Mouse (Mus musculus) CH12.LX (cell line): Measurements from ENCODE around the gene AC134908.4. TPM values are rescaled to one million over a fixed set of nuclear protein-coding genes. Genes with fewer than 3 reads are reported as not detected.

Experiments used
- DNase-seq: peaks from one replicate; pipeline ENCODE4 v3.0.0-alpha.2; 2013; ENCODE audit errors: extremely low read depth
- H3K27ac ChIP-seq: 2 replicates; pipeline ENCODE4 v1.5.1; 2012; ENCODE audit warnings: low read depth, mild to moderate bottlenecking, control low read depth, moderate library complexity; ENCODE audit not compliant: insufficient read depth
- H3K27me3 ChIP-seq: replicated peaks from 2 replicates; pipeline ENCODE3; 2012; ENCODE audit warnings: inconsistent platforms
- H3K36me3 ChIP-seq, 2 experiments: replicated peaks in 1 of 2; 2 replicates each; pipeline versions ENCODE3 to v1.6.1; 2012; ENCODE audit warnings: inconsistent platforms in 1 of 2, low read length in 1 of 2, mild to moderate bottlenecking in 1 of 2, mixed read lengths in 1 of 2, moderate library complexity in 1 of 2; ENCODE audit not compliant: control insufficient read depth in 1 of 2, insufficient read depth in 1 of 2
- H3K4me1 ChIP-seq, 2 experiments: 2 replicates each; pipeline ENCODE4 v1.6.1; 2012; ENCODE audit warnings: inconsistent platforms in 1 of 2, moderate library complexity in 1 of 2; ENCODE audit not compliant: insufficient read depth in 2 of 2, control insufficient read depth in 1 of 2
- H3K4me2 ChIP-seq: 2 replicates; pipeline ENCODE4 v1.6.1; 2012; ENCODE audit warnings: low read depth, mild to moderate bottlenecking, control low read depth; ENCODE audit not compliant: poor library complexity, insufficient read depth, severe bottlenecking
- H3K4me3 ChIP-seq, 3 experiments: fragments of 150-350 bp in 1 of 3; sonication (generic) in 1 of 3; replicated peaks in 1 of 3; 2 replicates each; pipeline versions ENCODE3 to v1.5.1; 2011 to 2012; ENCODE audit warnings: low read depth in 2 of 3, low read length in 2 of 3, mild to moderate bottlenecking in 2 of 3, moderate library complexity in 2 of 3, control low read depth in 1 of 3, improper control_type of control experiment in 1 of 3, inconsistent platforms in 1 of 3, mixed read lengths in 1 of 3; ENCODE audit not compliant: poor library complexity in 1 of 3
- H3K79me2 ChIP-seq: replicated peaks from 2 replicates; pipeline ENCODE4 v1.6.1; 2012; ENCODE audit warnings: mild to moderate bottlenecking, moderate library complexity; ENCODE audit not compliant: control insufficient read depth, poor library complexity, insufficient read depth, severe bottlenecking; ENCODE audit errors: extremely low read depth
- H3K9ac ChIP-seq: 2 replicates; pipeline ENCODE4 v1.6.1; 2012; ENCODE audit warnings: low read depth, mild to moderate bottlenecking, control low read depth, moderate library complexity; ENCODE audit not compliant: insufficient read depth
- H3K9me3 ChIP-seq: replicated peaks from 2 replicates; pipeline ENCODE3; 2012; ENCODE audit warnings: low read length, inconsistent platforms, mixed read lengths
- BHLHE40 ChIP-seq: IDR thresholded peaks from 2 replicates; pipeline ENCODE4 v1.6.1; 2011; ENCODE audit warnings: mild to moderate bottlenecking, low read depth, low read length, improper control_type of control experiment
- CTCF ChIP-seq, 2 experiments: IDR thresholded peaks in 1 of 2; conservative IDR thresholded peaks in 1 of 2; 2 replicates each; pipeline ENCODE4 v1.5.1; 2011 to 2012; ENCODE audit warnings: low read depth in 2 of 2, low read length in 2 of 2, improper control_type of control experiment in 1 of 2, inconsistent platforms in 1 of 2, mild to moderate bottlenecking in 1 of 2, moderate library complexity in 1 of 2
- E2F4 ChIP-seq: IDR thresholded peaks from 2 replicates; pipeline ENCODE4 v1.6.1; 2011; ENCODE audit warnings: low read depth, low read length, improper control_type of control experiment; ENCODE audit not compliant: insufficient replicate concordance
- ETS1 ChIP-seq: conservative IDR thresholded peaks from 2 replicates; pipeline ENCODE4 v1.6.1; 2012; ENCODE audit warnings: low read depth, mild to moderate bottlenecking, inconsistent platforms, low read length, improper control_type of control experiment, moderate library complexity
- HCFC1 ChIP-seq: IDR thresholded peaks from 2 replicates; pipeline ENCODE4 v1.6.1; 2012; ENCODE audit warnings: low read depth, mild to moderate bottlenecking, inconsistent platforms, low read length, improper control_type of control experiment
- JUN ChIP-seq: IDR thresholded peaks from 2 replicates; pipeline ENCODE4 v1.6.1; 2011; ENCODE audit warnings: low read depth, mild to moderate bottlenecking, low read length, improper control_type of control experiment, moderate library complexity; ENCODE audit not compliant: insufficient read depth
- JUND ChIP-seq: conservative IDR thresholded peaks from 2 replicates; pipeline ENCODE4 v1.6.1; 2011; ENCODE audit warnings: low read depth, low read length, improper control_type of control experiment
- MAZ ChIP-seq: IDR thresholded peaks from 2 replicates; pipeline ENCODE4 v1.6.1; 2012; ENCODE audit warnings: low read depth, mild to moderate bottlenecking, inconsistent platforms, low read length, improper control_type of control experiment, moderate library complexity
- MXI1 ChIP-seq: IDR thresholded peaks from 2 replicates; pipeline ENCODE4 v1.6.1; 2011; ENCODE audit warnings: mild to moderate bottlenecking, low read depth, low read length, improper control_type of control experiment
- MYC ChIP-seq: IDR thresholded peaks from 2 replicates; pipeline ENCODE4 v1.6.1; 2011; ENCODE audit warnings: low read depth, mild to moderate bottlenecking, improper control_type of control experiment, low read length
- NRF1 ChIP-seq: IDR thresholded peaks from 2 replicates; pipeline ENCODE4 v1.6.1; 2014; ENCODE audit warnings: low read depth, mild to moderate bottlenecking, inconsistent platforms, low read length, improper control_type of control experiment, moderate library complexity
- POLR2A ChIP-seq: IDR thresholded peaks from 2 replicates; pipeline ENCODE4 v1.6.1; 2011; ENCODE audit warnings: low read depth, mild to moderate bottlenecking, improper control_type of control experiment, low read length
- POLR2AphosphoS2 ChIP-seq: IDR thresholded peaks from 2 replicates; pipeline ENCODE4 v1.6.1; 2011; ENCODE audit warnings: low read depth, low read length, improper control_type of control experiment
- RAD21 ChIP-seq: IDR thresholded peaks from 2 replicates; pipeline ENCODE4 v1.6.1; 2011; ENCODE audit warnings: low read depth, mild to moderate bottlenecking, low read length, improper control_type of control experiment, moderate library complexity
- USF2 ChIP-seq: conservative IDR thresholded peaks from 2 replicates; pipeline ENCODE4 v1.6.1; 2011; ENCODE audit warnings: low read depth, low read length, improper control_type of control experiment
- ZKSCAN1 ChIP-seq: IDR thresholded peaks from 2 replicates; pipeline ENCODE4 v1.6.1; 2012; ENCODE audit warnings: low read depth, inconsistent platforms, low read length, improper control_type of control experiment, borderline replicate concordance
- ZMIZ1 ChIP-seq: IDR thresholded peaks from 2 replicates; pipeline ENCODE4 v1.6.1; 2012; ENCODE audit warnings: low read depth, mild to moderate bottlenecking, inconsistent platforms, low read length, improper control_type of control experiment
- ZNF384 ChIP-seq: IDR thresholded peaks from 2 replicates; pipeline ENCODE4 v1.6.1; 2012; ENCODE audit warnings: low read depth, low read length, improper control_type of control experiment, inconsistent platforms
- dilution Hi-C: fragments of 300-500 bp; cut with MboI; formaldehyde crosslinking; loops from 2 replicates; pipeline ENCODE4 v1.14.3; 2020; ENCODE audit warnings: low sequenced_read_pairs; ENCODE audit not compliant: extremely low pct_unique_long_range_greater_than_20kb, extremely low pct_ligation_motif_present
- in situ Hi-C: fragments of 300-500 bp; cut with MboI; formaldehyde crosslinking; loops from 3 replicates; pipeline ENCODE4 v1.14.3; 2019; ENCODE audit warnings: low sequenced_read_pairs, low pct_ligation_motif_present, low pct_unique_long_range_greater_than_20kb, mixed read lengths
- polyA plus RNA-seq: library from polyadenylated mRNA; unstranded; fragments of >175 nt; gene quantifications from 2 replicates; pipeline ENCODE4 v1.2.1, GENCODE M21; 2012; ENCODE audit warnings: low read depth; ENCODE audit not compliant: insufficient read length
- total RNA-seq, 2 experiments: library from RNA; depleted of rRNA; stranded (reverse); fragments of 300-350 nt in 1 of 2; fragments of >200 nt in 1 of 2; gene quantifications; 2 replicates each; pipeline ENCODE4 v1.2.3; 2012 to 2014

Gene AC134908.4
- total and polyA plus RNA-seq, 3 experiments = not detected

DNA sequence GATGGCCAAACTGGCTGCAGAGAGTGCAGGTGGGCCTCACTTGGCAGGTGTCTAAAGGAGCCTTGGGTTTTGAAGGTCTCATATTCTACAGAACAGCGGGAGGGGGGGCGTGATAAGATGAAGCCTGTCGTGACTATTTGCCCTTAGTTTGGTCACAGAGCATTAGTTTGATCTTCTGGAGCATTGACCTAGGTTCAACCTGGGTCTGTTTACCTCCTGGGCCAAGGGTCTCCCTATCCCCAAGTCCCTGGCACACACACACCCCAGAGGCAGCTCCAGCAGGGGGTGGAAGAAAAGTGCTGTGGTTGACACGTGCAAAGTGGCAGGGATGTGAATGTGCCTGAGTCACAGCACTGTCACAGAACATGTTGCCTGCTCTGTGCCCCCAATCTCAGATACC is 15.4 kb upstream of the AC134908.4 start:
- Histone ChIP-seq H3K4me3 (no peak overlapping the region), H3K4me1 (no peaks in the 10 kb centered on the region), H3K27ac (no peak overlapping the region), H3K79me2 (no peaks in the 10 kb centered on the region), H3K9me3 (no peaks in the 10 kb centered on the region), H3K36me3 (no peaks in the 10 kb centered on the region), H3K4me2 (no peak overlapping the region), H3K9ac (no peak overlapping the region), H3K27me3 (peaks cover 82% of the 10 kb centered on the region)
- in situ Hi-C loops (no loop called here), dilution Hi-C loops (no loop called here)
- DNase-seq = no peak
- no peak for TF ChIP-seq MXI1
- no peak for TF ChIP-seq CTCF (conservative IDR thresholded peaks at IDR 0.05 in 1 of 2, IDR thresholded peaks at IDR 0.05 in 1 of 2; ENCODE audit: low read depth in 2 of 2, low read length in 2 of 2)

- Histone ChIP-seq H3K27me3 (peaks cover 76% of the 10 kb centered on the region), H3K36me3 (no peaks in the 10 kb centered on the region), H3K4me1 (no peaks in the 10 kb centered on the region), H3K9ac (no peak overlapping the region), H3K4me2 (no peak overlapping the region), H3K79me2 (no peaks in the 10 kb centered on the region), H3K27ac (no peak overlapping the region), H3K9me3 (no peaks in the 10 kb centered on the region), H3K4me3 (no peak overlapping the region)
- no peak for DNase-seq
- in situ Hi-C loops (no loop called here), dilution Hi-C loops (no loop called here)
- TF ChIP-seq RAD21 = no peak
- no peak for TF ChIP-seq POLR2A
- no peak for TF ChIP-seq POLR2AphosphoS2
- TF ChIP-seq JUN = no peak
- no peak for TF ChIP-seq ZMIZ1
- TF ChIP-seq MAZ = no peak
- no peak for TF ChIP-seq JUND
- TF ChIP-seq ZKSCAN1 = no peak
- TF ChIP-seq E2F4 = no peak
- TF ChIP-seq HCFC1 = no peak
- TF ChIP-seq ETS1 = no peak
- no peak for TF ChIP-seq USF2
- TF ChIP-seq ZNF384 = no peak
- TF ChIP-seq MYC = no peak
- no peak for TF ChIP-seq BHLHE40
- TF ChIP-seq NRF1 = no peak
Measured at GRCm38 (mm10) chr17:25809606-25810340, 14.3 kb upstream of the AC134908.4 start.
